Mouse (Mus musculus) frontal cortex, adult (tissue): Measurements from ENCODE around the gene Cp.
"Not testable (repeated sequence)": the region's sequence is repeated elsewhere in the genome, so short reads cannot be mapped to it uniquely, and the experiment has no call there.

Source experiments
- ATAC-seq: cut with Nextera tagmentation; 2 replicates; pipeline ENCODE4 v1.9.2; 2017; ENCODE audit warnings: mild to moderate bottlenecking, moderate library complexity, mixed read lengths; ENCODE audit not compliant: low TSS enrichment

The Cp gene

GRCm38 (mm10) chr3:20005611-20006010 is 48.8 kb downstream of the Cp start:
- ATAC-seq, result 0 out of 2 replicates have a peak, but pooled peaks have one; percentile 38

GRCm38 (mm10) chr3:20007275-20007674 is 50.4 kb downstream of the Cp start:
- no peak for ATAC-seq

- no peak for ATAC-seq
Measured at GRCm38 (mm10) chr3:20007759-20008158, 50.9 kb downstream of the Cp start.

- ATAC-seq, result no peak
Measured at GRCm38 (mm10) chr3:20010464-20010863, 53.6 kb downstream of the Cp start.

- not testable (repeated sequence) for ATAC-seq
Measured at GRCm38 (mm10) chr3:20010905-20011304, 54.1 kb downstream of the Cp start.

- no peak for ATAC-seq
Measured at GRCm38 (mm10) chr3:20014454-20014853, 57.6 kb downstream of the Cp start.

- ATAC-seq, result no peak
Measured at GRCm38 (mm10) chr3:20018076-20018475, 61.2 kb downstream of the Cp start.

GRCm38 (mm10) chr3:20023832-20024231 is 67.0 kb downstream of the Cp start:
- ATAC-seq, result no peak

- no peak for ATAC-seq
Measured at GRCm38 (mm10) chr3:20026481-20026880, 69.6 kb downstream of the Cp start.

- peak; percentile 47; the same call in 1 of the 2 replicates for ATAC-seq
Measured at GRCm38 (mm10) chr3:20026996-20027689, 70.3 kb downstream of the Cp start.

- no peak for ATAC-seq
Measured at GRCm38 (mm10) chr3:20027788-20028187, 70.9 kb downstream of the Cp start.

- no peak for ATAC-seq
Measured at GRCm38 (mm10) chr3:20028640-20029039, 71.8 kb downstream of the Cp start.

- no peak for ATAC-seq
Measured at GRCm38 (mm10) chr3:20030807-20031206, 74.0 kb downstream of the Cp start.

- ATAC-seq, result no peak
Measured at GRCm38 (mm10) chr3:20033761-20034718, 77.2 kb downstream of the Cp start.

GRCm38 (mm10) chr3:20034719-20035404 is 78.0 kb downstream of the Cp start, which contains the start of gene Hps3:
Gene Hps3, minus strand, starts transcription at chr3:20035315.
- peak; percentile 99 for ATAC-seq

- ATAC-seq, result no peak
Measured at GRCm38 (mm10) chr3:20036069-20036468, 79.2 kb downstream of the Cp start.

GRCm38 (mm10) chr3:20041461-20041860 is 84.6 kb downstream of the Cp start:
- not testable (repeated sequence) for ATAC-seq

GRCm38 (mm10) chr3:20044736-20045135 is 87.9 kb downstream of the Cp start:
- ATAC-seq, result not testable (repeated sequence)

GRCm38 (mm10) chr3:20057306-20058196 is 100.7 kb downstream of the Cp start, which contains the start of gene Hltf:
Gene Hltf, plus strand, starts transcription at chr3:20057811.
- peak; percentile 100 for ATAC-seq

GRCm38 (mm10) chr3:20058197-20058541 is 101.3 kb downstream of the Cp start:
- ATAC-seq, result peak; percentile 15
